Mouse (Mus musculus): ENCODE data around the gene Slc25a51.

- TF ChIP-seq CTCF (conservative IDR thresholded peaks at IDR 0.05 in 1 of 2, IDR thresholded peaks at IDR 0.05 in 1 of 2; ENCODE audit: low read depth in 2 of 2, low read length in 2 of 2) (no peak), MYC (IDR thresholded peaks at IDR 0.05; ENCODE audit: low read depth, low read length) (no peak), MAFK (IDR thresholded peaks at IDR 0.05; ENCODE audit: insufficient replicate concordance, low read length) (no peak), CHD2 (IDR thresholded peaks at IDR 0.05; ENCODE audit: low read length) (no peak), TBP (conservative IDR thresholded peaks at IDR 0.05; ENCODE audit: low read depth, low read length) (0 out of 2 replicates have a peak, but pooled peaks have one; percentile 41), HCFC1 (IDR thresholded peaks at IDR 0.05; ENCODE audit: low read depth, low read length) (no peak), ZNF384 (IDR thresholded peaks at IDR 0.05; ENCODE audit: low read depth, low read length) (no peak), POLR2A (IDR thresholded peaks at IDR 0.05; ENCODE audit: low read depth, low read length) (peak; percentile 14; the same call in 1 of the 2 replicates), EP300 (IDR thresholded peaks at IDR 0.05; ENCODE audit: low read length) (peak; percentile 25; the same call in 1 of the 2 replicates), PAX5 (IDR thresholded peaks at IDR 0.05; ENCODE audit: low read length) (no peak), RAD21 (IDR thresholded peaks at IDR 0.05; ENCODE audit: low read depth, low read length) (no peak), ZC3H11A (IDR thresholded peaks at IDR 0.05; ENCODE audit: low read depth, low read length) (no peak), IRF4 (IDR thresholded peaks at IDR 0.05; ENCODE audit: low read depth, low read length) (no peak), TCF12 (IDR thresholded peaks at IDR 0.05; ENCODE audit: low read depth, low read length) (no peak)
Measured at GRCm38 (mm10) chr4:45409270-45409669, 704 bp upstream of the Slc25a51 start.

Measured in CH12.LX (cell line).